Mouse (Mus musculus) MEL (cell line): ENCODE results near the gene Chrnd.

Experiments used
- CTCF ChIP-seq, 3 experiments: IDR thresholded peaks in 2 of 3; conservative IDR thresholded peaks in 1 of 3; 2 replicates each; pipeline ENCODE4 v1.5.1; 2011 to 2012; ENCODE audit warnings: low read length in 3 of 3, low read depth in 2 of 3, mild to moderate bottlenecking in 2 of 3, improper control_type of control experiment in 1 of 3, inconsistent platforms in 1 of 3, mixed read lengths in 1 of 3, moderate library complexity in 1 of 3; ENCODE audit not compliant: control insufficient read depth in 1 of 3, insufficient read depth in 1 of 3, poor library complexity in 1 of 3, severe bottlenecking in 1 of 3
- HCFC1 ChIP-seq: IDR thresholded peaks from 2 replicates; pipeline ENCODE4 v1.6.1; 2012; ENCODE audit warnings: low read depth, mild to moderate bottlenecking, inconsistent platforms, low read length, improper control_type of control experiment, moderate library complexity
- POLR2A ChIP-seq, 2 experiments: IDR thresholded peaks; 2 replicates each; pipeline ENCODE4 v1.6.1; 2011 to 2012; ENCODE audit warnings: low read length in 2 of 2, mild to moderate bottlenecking in 2 of 2, control low read depth in 1 of 2, improper control_type of control experiment in 1 of 2, low read depth in 1 of 2, moderate library complexity in 1 of 2; ENCODE audit not compliant: control insufficient read depth in 1 of 2, insufficient read depth in 1 of 2, poor library complexity in 1 of 2
- ZKSCAN1 ChIP-seq: IDR thresholded peaks from 2 replicates; pipeline ENCODE4 v1.6.1; 2012; ENCODE audit warnings: low read depth, mild to moderate bottlenecking, inconsistent platforms, low read length, improper control_type of control experiment, moderate library complexity

GRCm38 (mm10) chr1:87164796-87165184, 25.6 kb upstream of the Chrnd start:
- TF ChIP-seq CTCF (IDR thresholded peaks at IDR 0.05 in 2 of 3, conservative IDR thresholded peaks at IDR 0.05 in 1 of 3; ENCODE audit: control insufficient read depth in 1 of 3, insufficient read depth in 1 of 3, low read depth in 2 of 3, low read length in 3 of 3, poor library complexity in 1 of 3, severe bottlenecking in 1 of 3), result no peak
- no peak for TF ChIP-seq POLR2A (IDR thresholded peaks at IDR 0.05; ENCODE audit: control insufficient read depth in 1 of 2, insufficient read depth in 1 of 2, low read depth in 1 of 2, low read length in 2 of 2, poor library complexity in 1 of 2)
- TF ChIP-seq HCFC1, result no peak
- no peak for TF ChIP-seq ZKSCAN1
